Mouse (Mus musculus): ENCODE data around the gene Slc25a21. TPM values are rescaled to one million over a fixed set of nuclear protein-coding genes. Genes with fewer than 3 reads are reported as not detected.

Gene Slc25a21
- polyA plus RNA-seq, 1 experiment from 2014 or later: 0.52 TPM

GRCm38 (mm10) chr12:56902774-56903456 lies 294.4 kb downstream of the Slc25a21 start:
- Histone ChIP-seq H3K27ac (no peak overlapping the region), H3K9ac (no peak overlapping the region), H3K4me2 (replicated peaks) (no peak overlapping the region), H3K4me3 (no peak overlapping the region), H3K4me1 (peaks cover 2% of the 10 kb centered on the region; the same call in 1 of the 2 replicates), H3K27me3 (no peaks in the 10 kb centered on the region), H3K36me3 (no peaks in the 10 kb centered on the region), H3K9me3 (replicated peaks) (no peaks in the 10 kb centered on the region)
- 84% methylated on average over 8 of the region's 8 CpGs for WGBS
- ATAC-seq (ENCODE audit: low FRiP score): no peak

GRCm38 (mm10) chr12:56897976-56898375 lies 299.3 kb downstream of the Slc25a21 start:
- H3K9me3 ChIP-seq (replicated peaks): no peaks in the 10 kb centered on the region

DNA sequence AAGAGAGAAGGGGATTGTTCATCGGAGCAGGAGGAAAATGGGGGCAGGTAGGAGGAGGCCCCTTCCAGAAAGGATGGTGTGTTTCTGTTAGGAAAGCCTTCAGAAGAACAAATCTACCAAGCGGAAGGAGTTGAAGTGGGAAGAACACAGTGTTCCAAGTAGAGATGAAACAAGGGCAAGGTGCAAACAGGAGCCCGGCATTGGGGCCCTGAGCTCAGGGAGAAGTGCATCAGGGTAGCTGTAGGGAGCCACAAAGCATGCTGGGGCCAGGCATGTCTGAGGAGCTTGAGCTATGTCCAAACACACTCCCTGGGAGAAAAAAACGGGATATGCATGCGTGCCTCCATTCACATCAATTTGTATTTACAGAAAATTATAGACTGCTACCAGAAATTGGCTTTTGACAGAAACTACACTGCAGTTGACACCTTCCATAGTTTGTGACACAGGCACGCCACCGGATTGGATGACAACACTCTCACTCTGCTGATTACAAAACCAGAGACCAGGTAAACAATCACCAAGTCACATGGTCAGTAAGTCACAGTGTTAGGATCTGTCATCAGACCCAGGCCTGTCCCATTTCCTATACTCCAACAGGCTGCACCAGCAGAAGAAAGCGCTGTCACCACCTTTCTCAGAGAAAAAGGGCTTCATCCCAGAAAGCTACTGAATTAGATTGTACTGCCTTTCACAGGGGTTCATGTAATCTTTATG lies 299.9 kb downstream of the Slc25a21 start:
- H3K9me3 ChIP-seq (replicated peaks): no peaks in the 10 kb centered on the region
- H3K27me3 ChIP-seq: no peaks in the 10 kb centered on the region
- no peaks in the 10 kb centered on the region for H3K4me1 ChIP-seq
- H3K4me2 ChIP-seq (replicated peaks): no peak overlapping the region
- H3K36me3 ChIP-seq: no peaks in the 10 kb centered on the region
- WGBS: 85% methylated on average over 8 of the region's 8 CpGs
- H3K27ac ChIP-seq: no peak overlapping the region
- no peak overlapping the region for H3K9ac ChIP-seq
- no peak for ATAC-seq (ENCODE audit: low FRiP score)
- no peak overlapping the region for H3K4me3 ChIP-seq

More at GRCm38 (mm10) chr12:56897976-56898375, 299.3 kb downstream of the Slc25a21 start:
- Histone ChIP-seq H3K27ac (no peak overlapping the region), H3K4me3 (no peak overlapping the region), H3K9ac (no peak overlapping the region), H3K36me3 (no peaks in the 10 kb centered on the region), H3K27me3 (no peaks in the 10 kb centered on the region), H3K4me1 (no peaks in the 10 kb centered on the region), H3K4me2 (replicated peaks) (no peak overlapping the region)
- ATAC-seq (ENCODE audit: low FRiP score): no peak
- 83% methylated on average over 8 of the region's 8 CpGs for WGBS

DNA sequence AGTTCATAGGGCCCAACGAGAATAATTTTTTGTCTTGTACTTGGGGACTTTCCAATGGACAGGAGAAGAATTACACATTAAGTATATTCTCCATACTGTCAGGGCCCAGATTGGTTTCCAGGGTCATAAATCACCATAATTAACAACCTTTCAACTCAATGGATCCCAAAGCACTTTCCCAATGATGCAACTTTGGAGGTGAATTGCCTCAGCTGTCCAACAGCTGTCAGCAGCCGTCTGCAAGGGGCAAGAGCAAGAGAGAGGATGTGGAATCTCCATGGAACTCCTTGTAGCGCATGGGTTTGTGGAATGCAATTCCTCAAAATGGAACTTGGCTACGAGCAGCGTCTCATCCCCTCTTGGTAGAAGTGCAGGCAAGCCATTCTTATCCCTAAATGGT lies 302.3 kb downstream of the Slc25a21 start:
- Histone ChIP-seq H3K36me3 (no peaks in the 10 kb centered on the region), H3K27ac (no peak overlapping the region), H3K4me2 (replicated peaks) (no peak overlapping the region), H3K9me3 (replicated peaks) (no peaks in the 10 kb centered on the region), H3K9ac (no peak overlapping the region), H3K27me3 (no peaks in the 10 kb centered on the region), H3K4me3 (no peak overlapping the region), H3K4me1 (no peaks in the 10 kb centered on the region)
- 71% methylated on average over 5 of the region's 5 CpGs for WGBS
- no peak for ATAC-seq (ENCODE audit: low FRiP score)

DNA sequence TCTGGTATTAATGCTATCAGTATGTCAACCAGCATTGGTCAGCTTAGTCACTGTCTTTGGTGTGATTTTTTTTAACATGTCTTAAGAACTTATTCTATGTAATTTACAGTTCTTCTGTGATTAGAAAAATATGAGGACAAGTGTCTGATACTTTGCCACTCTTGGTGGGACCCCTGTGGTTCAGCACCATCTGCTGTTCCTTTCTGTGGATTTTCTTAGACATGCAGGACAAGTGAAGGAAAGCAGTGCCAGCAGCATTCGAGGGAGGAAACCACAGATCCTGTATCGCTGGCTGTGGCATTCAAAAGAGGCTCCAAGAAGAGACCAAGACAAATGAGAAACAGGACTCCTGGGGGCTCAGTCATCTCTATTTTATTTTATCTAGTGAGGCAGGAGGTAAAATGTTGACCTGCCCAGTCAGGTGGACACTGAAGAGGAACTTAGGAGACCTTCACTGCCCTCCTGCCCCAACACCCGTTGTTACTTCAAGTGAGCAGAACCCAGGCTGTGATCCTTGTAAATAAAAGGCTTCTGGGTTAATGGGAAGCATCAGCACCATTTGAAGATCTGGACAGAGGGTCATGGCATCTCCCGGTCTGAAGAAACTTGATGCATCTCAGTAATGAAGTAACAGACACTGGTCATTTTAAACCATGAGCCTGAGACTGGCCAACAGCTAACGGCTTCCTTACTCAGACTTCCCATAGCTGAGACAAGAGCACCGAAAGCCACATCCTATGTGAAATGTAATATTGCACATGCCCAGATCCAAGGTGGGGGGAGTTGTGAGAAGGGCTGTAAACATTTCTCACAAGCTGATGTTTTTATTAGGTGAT lies 306.2 kb downstream of the Slc25a21 start:
- 56% methylated on average over 6 of the region's 6 CpGs for WGBS
- Histone ChIP-seq H3K4me1 (no peaks in the 10 kb centered on the region), H3K9me3 (replicated peaks) (no peaks in the 10 kb centered on the region), H3K27ac (no peak overlapping the region), H3K4me2 (replicated peaks) (no peak overlapping the region), H3K27me3 (no peaks in the 10 kb centered on the region), H3K36me3 (no peaks in the 10 kb centered on the region), H3K4me3 (no peak overlapping the region), H3K9ac (no peak overlapping the region)
- no peak for ATAC-seq (ENCODE audit: low FRiP score)

DNA sequence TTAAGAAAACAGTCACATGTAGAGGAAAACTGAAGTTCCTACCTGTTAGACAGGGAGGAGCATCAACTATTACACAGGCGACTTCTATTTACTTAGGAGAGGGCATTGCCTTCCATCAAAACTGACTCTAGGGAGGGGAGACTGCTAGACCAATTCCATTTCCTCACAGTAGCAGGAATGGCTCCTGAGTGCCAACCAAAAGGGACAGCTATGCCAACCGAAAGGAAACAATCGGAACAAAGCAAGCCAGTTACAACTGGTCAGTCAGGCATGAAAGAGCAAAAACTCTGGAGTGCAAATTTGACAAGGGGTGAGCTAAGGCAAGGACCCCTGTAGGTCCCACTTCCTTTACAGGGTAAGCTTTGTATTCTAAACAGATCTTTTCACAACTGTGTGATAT lies 319.5 kb downstream of the Slc25a21 start:
- Histone ChIP-seq H3K9me3 (replicated peaks) (no peaks in the 10 kb centered on the region), H3K27ac (no peak overlapping the region), H3K4me2 (replicated peaks) (no peak overlapping the region), H3K27me3 (no peaks in the 10 kb centered on the region), H3K4me1 (peaks cover 7% of the 10 kb centered on the region; the same call in 1 of the 2 replicates), H3K9ac (no peak overlapping the region), H3K4me3 (no peak overlapping the region), H3K36me3 (no peaks in the 10 kb centered on the region)
- no peak for ATAC-seq (ENCODE audit: low FRiP score)
- WGBS: 24% methylated on average over 3 of the region's 3 CpGs

GRCm38 (mm10) chr12:56876549-56876948 lies 320.7 kb downstream of the Slc25a21 start:
- H3K36me3 ChIP-seq: no peaks in the 10 kb centered on the region
- H3K27me3 ChIP-seq: no peaks in the 10 kb centered on the region
- H3K4me3 ChIP-seq: no peak overlapping the region
- H3K9me3 ChIP-seq (replicated peaks): no peaks in the 10 kb centered on the region
- no peak overlapping the region for H3K27ac ChIP-seq
- peaks cover 7% of the 10 kb centered on the region; the same call in 1 of the 2 replicates for H3K4me1 ChIP-seq
- no peak overlapping the region for H3K9ac ChIP-seq
- H3K4me2 ChIP-seq (replicated peaks): peak overlapping the region; percentile 21; the same call in 1 of the 2 replicates
- ATAC-seq (ENCODE audit: low FRiP score): no peak
- 39% methylated on average over 7 of the region's 7 CpGs for WGBS

- Histone ChIP-seq H3K9ac (no peak overlapping the region), H3K27me3 (no peaks in the 10 kb centered on the region), H3K4me2 (replicated peaks) (no peak overlapping the region), H3K4me1 (peaks cover 3% of the 10 kb centered on the region; the same call in 1 of the 2 replicates), H3K36me3 (no peaks in the 10 kb centered on the region), H3K27ac (no peak overlapping the region), H3K9me3 (replicated peaks) (no peaks in the 10 kb centered on the region), H3K4me3 (no peak overlapping the region)
- no peak for ATAC-seq (ENCODE audit: low FRiP score)
Observed at GRCm38 (mm10) chr12:56873204-56873603, 324.1 kb downstream of the Slc25a21 start.

DNA sequence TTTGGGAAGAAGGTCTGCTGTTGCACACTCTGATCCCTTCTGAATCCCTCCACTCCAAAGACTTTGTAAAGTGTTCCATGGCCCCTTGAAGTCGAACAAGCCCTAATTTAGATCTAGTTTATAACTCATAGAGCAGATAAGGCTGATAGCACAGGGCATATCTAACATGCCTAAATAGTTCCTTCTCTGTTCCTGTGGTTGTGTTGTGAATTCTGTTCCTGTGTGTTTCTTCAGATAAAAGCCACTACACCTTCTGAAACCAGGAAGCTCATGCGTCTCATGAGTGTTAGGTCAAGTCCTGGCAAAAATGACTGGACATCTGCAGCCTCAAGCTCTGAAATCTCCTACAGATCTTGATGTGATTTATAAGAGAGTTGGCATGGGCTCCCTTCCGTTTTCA lies 326.7 kb downstream of the Slc25a21 start:
- no peaks in the 10 kb centered on the region for H3K36me3 ChIP-seq
- no peaks in the 10 kb centered on the region for H3K4me1 ChIP-seq
- no peak overlapping the region for H3K4me2 ChIP-seq (replicated peaks)
- H3K4me3 ChIP-seq: no peak overlapping the region
- H3K9ac ChIP-seq: no peak overlapping the region
- no peak for ATAC-seq (ENCODE audit: low FRiP score)
- H3K27me3 ChIP-seq: no peaks in the 10 kb centered on the region
- no peaks in the 10 kb centered on the region for H3K9me3 ChIP-seq (replicated peaks)
- 90% methylated on average over 3 of the region's 3 CpGs for WGBS
- H3K27ac ChIP-seq: no peak overlapping the region

DNA sequence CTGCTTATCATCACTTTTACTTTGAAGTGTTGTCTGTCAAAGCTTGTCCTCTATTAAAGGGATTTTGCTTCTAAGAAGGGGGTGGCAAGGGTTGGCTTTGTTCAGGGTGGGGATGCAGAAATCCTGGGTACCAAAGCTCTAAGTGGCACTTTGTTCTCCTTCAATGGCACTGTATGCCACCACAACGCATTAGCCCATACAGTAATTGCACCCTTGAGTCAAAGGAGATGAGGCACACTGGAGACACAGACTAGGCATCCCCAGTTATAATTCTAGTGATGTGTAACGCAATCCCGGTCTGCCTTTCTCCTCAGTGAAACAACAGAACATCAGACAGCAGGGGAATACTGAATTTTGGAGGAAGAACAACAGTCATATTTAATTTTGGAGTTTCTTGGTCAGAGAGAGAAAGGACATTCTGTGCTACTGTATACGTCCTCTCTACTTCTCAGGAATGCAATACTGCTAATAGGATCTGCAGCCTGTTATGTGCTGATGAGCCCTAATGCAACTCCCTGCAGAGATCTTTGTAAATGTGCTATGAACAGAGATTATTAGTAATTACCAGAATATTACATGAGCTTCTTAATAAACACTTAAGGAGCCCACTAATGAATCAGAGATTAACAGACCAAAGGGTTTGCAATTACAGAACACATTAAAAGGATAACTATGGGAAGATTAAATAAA lies 333.3 kb downstream of the Slc25a21 start:
- Histone ChIP-seq H3K27ac (no peak overlapping the region), H3K4me2 (replicated peaks) (no peak overlapping the region), H3K4me3 (no peak overlapping the region), H3K4me1 (no peaks in the 10 kb centered on the region), H3K9ac (no peak overlapping the region), H3K36me3 (no peaks in the 10 kb centered on the region), H3K9me3 (replicated peaks) (no peaks in the 10 kb centered on the region), H3K27me3 (no peaks in the 10 kb centered on the region)
- 77% methylated on average over 4 of the region's 4 CpGs for WGBS
- no peak for ATAC-seq (ENCODE audit: low FRiP score)

DNA sequence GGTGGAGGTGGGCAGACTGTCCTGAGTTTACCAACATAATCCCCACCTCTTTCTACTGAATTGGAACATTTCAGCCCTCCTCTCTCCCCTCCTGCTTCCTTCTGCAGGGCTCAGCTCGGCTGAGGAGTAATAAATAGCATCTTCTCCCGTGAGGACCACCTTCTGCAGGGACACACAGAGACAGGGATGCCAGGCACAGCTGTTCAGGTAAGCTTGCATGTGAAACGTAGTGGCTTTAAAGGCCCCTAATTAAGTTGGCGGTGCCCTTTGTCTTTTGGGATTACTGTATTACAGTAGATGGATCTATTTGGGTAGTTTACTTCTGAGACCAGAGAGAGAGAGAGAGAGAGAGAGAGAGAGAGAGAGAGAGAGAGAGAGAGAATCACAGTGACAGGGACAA lies 344.6 kb downstream of the Slc25a21 start:
- ATAC-seq (ENCODE audit: low FRiP score): no peak

GRCm38 (mm10) chr12:56851464-56851863 lies 345.8 kb downstream of the Slc25a21 start:
- Histone ChIP-seq H3K4me1 (no peaks in the 10 kb centered on the region), H3K27ac (no peak overlapping the region), H3K4me3 (no peak overlapping the region), H3K27me3 (no peaks in the 10 kb centered on the region), H3K9ac (no peak overlapping the region), H3K36me3 (no peaks in the 10 kb centered on the region), H3K4me2 (replicated peaks) (no peak overlapping the region), H3K9me3 (replicated peaks) (no peaks in the 10 kb centered on the region)
- WGBS: 48% methylated on average over 3 of the region's 3 CpGs
- ATAC-seq (ENCODE audit: low FRiP score): no peak

More for the DNA sequence above, 344.6 kb downstream of the Slc25a21 start:
- Histone ChIP-seq H3K4me2 (replicated peaks) (no peak overlapping the region), H3K4me3 (no peak overlapping the region), H3K9ac (no peak overlapping the region), H3K9me3 (replicated peaks) (no peaks in the 10 kb centered on the region), H3K27ac (no peak overlapping the region), H3K4me1 (no peaks in the 10 kb centered on the region), H3K36me3 (no peaks in the 10 kb centered on the region), H3K27me3 (no peaks in the 10 kb centered on the region)
- WGBS: 48% methylated on average over 4 of the region's 4 CpGs

All from hindbrain, embryonic 12.5 days (tissue).